Mouse (Mus musculus): ENCODE measurements around the gene Capn8.

Capn8 gene

GRCm38 (mm10) chr1:182564408-182565120, at the start of gene Capn8:
Gene Capn8, plus strand, starts transcription at chr1:182565007.
- DNase-seq (ENCODE audit: low spot score in 2 of 2) = no peak

GRCm38 (mm10) chr1:182516758-182517676, 47.8 kb upstream of the Capn8 start, which contains the start of gene Capn2:
Gene Capn2, minus strand, starts transcription at chr1:182517608.
- DNase-seq (ENCODE audit: low spot score in 2 of 2) = peak; percentile 69 to 83

GRCm38 (mm10) chr1:182517677-182518011, 47.2 kb upstream of the Capn8 start:
- DNase-seq (ENCODE audit: low spot score in 2 of 2) = no peak

- DNase-seq (ENCODE audit: low spot score in 2 of 2) = no peak
Measured at GRCm38 (mm10) chr1:182518143-182518680, 46.6 kb upstream of the Capn8 start.

GRCm38 (mm10) chr1:182518811-182519210, 46.0 kb upstream of the Capn8 start:
- peak in 1 of 2 experiments; percentile 15 for DNase-seq (ENCODE audit: low spot score in 2 of 2)

DNA sequence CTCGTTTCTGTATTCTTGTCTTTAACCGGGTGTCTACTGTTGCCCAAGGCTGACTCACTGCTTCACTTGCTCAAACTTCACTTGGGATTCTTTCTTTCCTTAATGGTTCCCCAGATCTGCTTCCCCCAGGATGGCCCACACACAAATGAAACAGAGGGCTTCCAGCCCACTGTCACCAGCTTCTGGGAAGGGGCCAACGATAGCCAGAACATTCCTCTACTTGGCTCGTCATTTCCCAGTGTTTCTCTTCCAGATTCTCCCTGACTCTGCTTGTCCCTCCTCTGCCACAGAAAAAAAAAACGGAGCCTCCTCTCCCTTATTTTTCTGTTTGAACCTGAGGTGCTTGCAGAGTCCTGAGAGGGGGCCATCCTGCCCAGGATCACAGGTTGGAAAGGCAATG, 45.5 kb upstream of the Capn8 start:
- DNase-seq (ENCODE audit: low spot score in 2 of 2) = peak in 1 of 2 experiments; percentile 8

GRCm38 (mm10) chr1:182520091-182520937, 44.5 kb upstream of the Capn8 start:
- no peak for DNase-seq (ENCODE audit: low spot score in 2 of 2)

DNA sequence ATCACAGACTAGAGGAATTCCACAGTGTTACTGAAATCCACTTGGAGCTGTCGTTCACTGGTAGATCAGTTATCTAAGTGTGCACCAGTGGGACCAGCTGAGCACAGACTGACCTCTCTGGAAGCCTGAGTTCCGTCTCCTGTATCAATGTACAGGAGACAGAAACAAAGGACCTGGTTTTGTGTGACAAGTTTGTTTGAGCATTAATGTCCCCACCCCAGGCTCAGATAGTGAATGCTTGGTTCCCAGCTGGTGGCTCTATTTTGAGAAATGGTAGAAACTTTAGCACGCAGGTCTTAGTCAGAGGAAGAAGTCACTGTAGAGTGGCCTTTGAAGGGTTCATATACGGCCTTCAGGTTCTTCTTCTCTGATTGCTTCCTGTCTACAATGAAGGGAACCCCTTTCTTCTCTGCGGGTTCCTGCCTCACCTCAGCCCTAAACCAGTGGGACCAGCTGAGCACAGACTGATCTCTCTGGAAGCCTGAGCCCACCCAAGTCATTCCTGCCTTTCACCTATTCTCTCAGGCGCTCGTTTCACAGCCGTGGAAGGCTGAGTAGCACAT, 43.8 kb upstream of the Capn8 start:
- no peak for DNase-seq (ENCODE audit: low spot score in 2 of 2)

DNA sequence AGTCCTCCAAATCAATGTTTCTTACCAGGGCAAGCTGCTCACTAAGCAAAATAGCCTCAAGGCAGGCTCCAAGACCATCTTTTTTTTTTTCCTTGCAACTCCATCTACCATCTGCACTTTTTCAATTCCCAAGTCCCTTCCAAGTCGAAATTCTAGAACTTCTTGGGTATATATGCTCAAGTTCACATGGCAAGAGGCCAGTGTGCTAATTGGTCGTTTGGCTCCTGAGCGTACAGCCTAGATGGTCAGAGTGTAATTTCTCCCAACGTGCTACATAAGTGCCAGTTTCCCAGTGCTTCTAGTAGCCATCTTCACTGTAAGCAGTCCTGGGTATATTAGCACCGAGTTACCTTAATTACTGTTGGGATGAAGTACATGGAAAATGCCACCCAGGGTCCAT, 41.8 kb upstream of the Capn8 start:
- DNase-seq (ENCODE audit: low spot score in 2 of 2) = no peak

DNA sequence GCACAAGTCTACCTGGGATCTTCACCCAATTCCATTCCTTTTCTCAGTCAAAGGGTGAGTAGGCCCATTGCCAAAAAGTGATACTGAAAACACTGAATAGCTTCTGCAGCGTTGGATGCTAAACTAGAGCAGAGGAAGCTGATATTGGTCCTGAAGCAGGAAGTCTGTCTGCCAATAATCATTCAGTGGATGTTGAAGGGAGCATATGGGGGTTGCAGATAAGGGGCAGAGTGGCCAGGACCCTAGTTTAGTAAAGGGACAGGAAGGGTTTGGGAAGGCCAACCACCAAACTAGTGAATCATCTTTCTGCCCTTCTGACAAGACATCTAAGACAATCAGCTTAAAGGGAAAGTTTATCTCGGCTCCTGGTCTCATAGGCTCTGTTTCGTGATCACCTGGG, 41.1 kb upstream of the Capn8 start:
- DNase-seq (ENCODE audit: low spot score in 2 of 2) = no peak

DNA sequence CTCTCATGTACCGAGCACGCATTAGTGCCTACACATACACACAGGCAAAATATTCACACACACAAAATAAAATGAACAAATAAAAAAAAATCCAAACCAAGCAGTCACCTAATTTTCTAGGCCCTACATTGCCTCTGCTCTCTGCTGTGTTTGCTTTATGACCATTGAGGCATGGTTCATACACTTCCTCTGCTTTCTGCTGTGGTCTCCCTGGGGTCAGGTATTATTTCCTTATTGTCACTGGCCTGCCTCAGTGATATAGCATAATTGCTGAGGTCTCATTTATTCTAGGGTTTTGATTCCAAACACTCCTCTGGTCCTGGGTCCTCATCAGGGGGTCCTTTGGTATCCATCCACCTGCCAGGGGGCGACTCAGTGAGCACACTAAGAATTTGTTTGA, 39.2 kb upstream of the Capn8 start:
- DNase-seq (ENCODE audit: low spot score in 2 of 2) = no peak

GRCm38 (mm10) chr1:182527261-182527766, 37.5 kb upstream of the Capn8 start:
- no peak for DNase-seq (ENCODE audit: low spot score in 2 of 2)

DNA sequence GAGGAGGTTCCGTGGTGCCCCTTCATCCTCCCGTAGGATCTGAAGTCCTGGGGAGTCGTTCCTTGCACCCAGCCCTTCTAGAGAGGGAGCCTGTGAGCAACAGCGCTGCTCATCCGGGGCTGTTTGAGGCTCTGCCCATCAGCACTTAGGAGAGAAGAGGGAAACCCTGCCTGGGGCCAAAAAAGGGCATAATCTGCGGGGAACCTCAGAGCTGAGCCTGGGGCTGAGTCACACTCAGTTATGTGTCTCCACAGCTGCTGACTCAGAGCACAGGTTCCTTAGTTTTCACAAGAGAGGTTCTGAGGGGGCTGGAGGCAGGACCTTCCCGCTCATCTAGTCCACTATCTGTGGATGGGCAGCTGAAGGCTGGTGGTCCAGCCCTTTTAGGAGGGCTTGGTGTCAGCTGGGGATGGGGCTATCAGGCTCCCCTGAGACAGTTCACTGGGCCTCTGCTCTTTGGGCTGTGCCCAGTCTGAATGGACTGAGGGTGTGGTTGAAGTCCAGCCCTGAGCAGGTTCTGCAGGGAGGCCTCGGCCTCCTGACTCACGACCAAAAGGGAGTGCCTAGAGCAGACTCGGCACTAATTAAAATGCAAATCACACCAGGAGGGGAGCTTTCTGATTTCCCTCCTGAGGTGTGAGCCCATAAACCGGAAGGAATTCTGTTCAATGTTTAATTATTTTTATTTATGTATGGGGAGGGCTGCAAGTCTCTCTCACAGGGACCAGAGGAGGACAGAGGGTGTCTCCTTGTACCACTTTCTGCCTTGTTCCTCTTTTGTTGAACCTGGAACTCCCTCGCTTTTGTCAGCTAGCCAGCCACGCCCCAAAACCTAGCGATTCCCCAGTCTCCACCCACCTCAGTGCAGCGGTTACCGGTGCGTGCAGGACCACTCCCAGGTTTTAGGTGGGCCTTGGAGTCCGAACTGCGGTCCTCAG, 36.6 kb upstream of the Capn8 start:
- DNase-seq (ENCODE audit: low spot score in 2 of 2) = no peak

DNA sequence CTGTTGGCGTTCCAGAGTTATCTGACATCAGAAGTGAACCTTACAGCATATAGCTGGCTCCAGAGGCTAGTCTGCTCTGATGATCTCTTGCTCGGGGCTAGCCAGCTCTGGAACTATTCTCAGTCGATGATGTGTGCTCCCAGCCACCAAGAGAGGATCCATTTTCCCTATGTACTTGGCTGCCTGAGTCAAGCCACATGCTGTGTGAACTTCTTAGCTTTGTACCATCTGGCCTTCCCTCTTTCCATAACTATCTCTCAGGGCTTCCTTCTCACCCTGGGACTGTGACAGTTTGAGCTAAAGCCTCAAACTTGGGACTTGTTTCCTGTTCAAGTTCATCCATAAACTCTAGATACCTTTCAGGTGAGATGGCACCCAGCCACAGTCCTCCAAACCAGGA, 31.2 kb upstream of the Capn8 start:
- DNase-seq (ENCODE audit: low spot score in 2 of 2) = no peak

DNA sequence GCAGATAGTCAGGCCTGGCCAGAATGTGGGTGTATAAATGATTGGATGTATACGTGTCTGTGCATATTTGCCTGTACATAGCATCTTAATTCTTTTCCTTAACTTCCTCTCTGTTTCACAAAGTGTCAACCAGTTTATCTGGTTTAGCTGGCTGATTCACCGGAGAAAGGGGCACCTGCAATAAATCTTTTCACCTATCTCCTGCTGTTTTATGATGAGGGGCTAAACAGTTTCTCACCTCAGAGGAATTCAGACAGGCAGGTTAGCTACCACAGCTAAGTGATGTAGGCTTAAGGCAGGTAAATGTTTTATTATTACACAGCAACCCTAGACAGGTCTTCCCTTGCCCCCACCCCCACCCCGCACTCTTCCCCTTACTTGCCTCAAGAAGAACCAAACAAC, 29.7 kb upstream of the Capn8 start:
- DNase-seq (ENCODE audit: low spot score in 2 of 2) = no peak

DNA sequence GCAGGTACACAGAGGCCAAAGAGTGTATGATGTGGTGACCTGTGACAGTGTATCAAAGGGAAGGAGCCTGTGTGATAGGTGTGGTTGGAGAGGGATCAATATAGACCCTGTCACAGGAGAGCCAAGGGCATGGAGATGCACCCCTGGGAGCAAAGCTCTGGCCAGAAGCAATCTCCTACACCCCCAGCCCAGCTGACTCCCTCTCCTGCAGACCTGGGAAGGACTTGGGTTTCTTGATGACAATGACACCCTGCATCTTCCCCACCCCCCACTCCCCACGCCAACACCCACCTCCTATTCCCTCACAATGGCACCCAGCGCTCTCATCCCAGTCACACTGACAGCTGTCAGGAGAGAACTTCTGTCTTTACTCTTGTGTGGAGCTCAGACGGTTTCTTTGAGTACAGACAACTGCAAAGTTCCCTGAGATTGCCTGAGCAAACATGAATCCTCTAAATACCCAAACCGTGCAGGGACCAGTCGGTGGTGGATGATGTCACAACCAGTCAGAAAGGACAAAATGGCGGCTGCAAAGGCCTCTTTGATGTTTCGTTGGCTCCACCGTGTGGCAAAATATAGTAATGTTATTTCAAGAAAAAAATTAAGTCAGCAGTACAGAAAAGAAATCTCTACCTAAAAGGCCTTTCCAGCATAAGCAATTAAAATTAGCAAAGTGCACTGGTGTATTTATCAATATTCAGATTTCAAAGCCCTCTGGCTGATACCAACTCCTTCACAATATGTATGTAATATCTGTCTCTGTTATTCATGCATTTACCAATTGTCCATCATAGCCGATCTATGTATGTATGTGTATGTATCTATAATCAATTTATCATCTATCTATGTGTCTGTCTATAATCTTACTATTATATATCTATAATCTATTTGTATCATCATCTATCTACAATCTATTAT, 25.5 kb upstream of the Capn8 start:
- peak in 1 of 2 experiments; percentile 63 for DNase-seq (ENCODE audit: low spot score in 2 of 2)

GRCm38 (mm10) chr1:182542110-182542509, 22.7 kb upstream of the Capn8 start:
- DNase-seq (ENCODE audit: low spot score in 2 of 2) = no peak

DNA sequence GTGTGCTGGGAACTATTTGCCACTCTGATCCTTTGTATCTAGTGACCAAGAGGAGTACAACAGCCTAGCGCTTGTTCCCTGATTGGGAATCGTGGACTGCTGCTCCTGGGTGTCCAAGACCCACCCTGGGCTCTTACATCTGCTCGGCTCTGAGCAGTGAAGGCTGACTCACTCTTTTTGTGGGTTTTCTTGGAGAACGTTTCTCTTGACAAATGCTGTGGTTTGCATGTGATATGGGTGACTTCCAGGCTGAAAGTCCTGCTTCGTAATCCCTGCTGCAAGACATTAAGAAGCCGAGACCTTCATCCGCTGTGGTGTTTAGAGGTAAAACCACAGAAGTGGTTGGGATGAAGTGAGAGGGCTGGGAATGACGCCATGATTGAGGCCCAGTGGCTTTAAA, 21.7 kb upstream of the Capn8 start:
- DNase-seq (ENCODE audit: low spot score in 2 of 2) = no peak

DNA sequence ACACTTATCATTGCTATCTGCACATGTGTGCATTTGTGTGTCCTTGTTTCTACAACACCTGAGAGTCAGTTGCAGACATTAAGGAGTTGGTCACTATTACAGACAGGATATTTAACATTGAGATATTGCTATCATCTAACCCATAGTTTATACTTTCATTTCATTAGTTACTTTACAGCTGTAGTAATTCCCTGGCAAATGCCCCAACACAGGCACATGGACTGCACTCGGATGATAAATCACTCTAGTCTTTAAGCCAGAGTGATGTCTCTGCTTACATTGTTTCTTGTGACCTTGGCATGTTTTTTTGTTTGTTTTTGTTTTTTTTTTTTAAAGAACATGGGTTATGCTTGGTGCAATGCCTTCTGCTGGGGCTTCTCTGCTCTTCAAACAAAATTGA, 20.9 kb upstream of the Capn8 start:
- DNase-seq (ENCODE audit: low spot score in 2 of 2) = no peak
